Mouse (Mus musculus): Measurements from ENCODE around the gene Oit1. TPM values are rescaled to one million over a fixed set of nuclear protein-coding genes. Genes with fewer than 3 reads are reported as not detected.
A peak's percentile ranks its signal among the peaks of the same experiment; 100 is the strongest.

Oit1 gene
- total and polyA plus RNA-seq, 3 experiments = 1.8 TPM; not detected in 2

GRCm38 (mm10) chr14:8314536-8314935, 64.0 kb downstream of the Oit1 start:
- DNase-seq = no peak
- Histone ChIP-seq H3K79me2 (replicated peaks; ENCODE audit: control insufficient read depth, insufficient read depth, low read length) (no peaks in the 10 kb centered on the region), H3K4me3 (no peak overlapping the region), H3K4me1 (ENCODE audit: control insufficient read depth, insufficient read depth, low read length) (peaks cover 6% of the 10 kb centered on the region), H3K36me3 (ENCODE audit: control insufficient read depth, insufficient read depth, low read length) (no peaks in the 10 kb centered on the region), H3K9ac (ENCODE audit: low read depth, low read length) (no peak overlapping the region), H3K27me3 (ENCODE audit: control insufficient read depth, insufficient read depth, low read length) (peaks cover 8% of the 10 kb centered on the region), H3K27ac (no peak overlapping the region)
- 30% methylated on average over 3 of the region's 3 CpGs for WGBS
- intact Hi-C loops (cut with DNase I) = loop anchor here (1.0 kb wide), 1 partner anchor 14 kb away; no protein-coding TSS in a partner anchor
- TF ChIP-seq CTCF (IDR thresholded peaks at IDR 0.05) (peak; percentile 78), EP300 (IDR thresholded peaks at IDR 0.05; ENCODE audit: insufficient read depth, low read depth, low read length) (no peak), POLR2A (IDR thresholded peaks at IDR 0.05; ENCODE audit: insufficient read depth, low read depth, low read length) (no peak)

- H3K27ac ChIP-seq = no peak overlapping the region
- DNase-seq = no peak
- no peak overlapping the region for H3K4me3 ChIP-seq
- no peak for TF ChIP-seq CTCF (IDR thresholded peaks at IDR 0.05)
- no peaks in the 10 kb centered on the region for H3K79me2 ChIP-seq (replicated peaks; ENCODE audit: control insufficient read depth, insufficient read depth, low read length)
- H3K4me1 ChIP-seq (ENCODE audit: control insufficient read depth, insufficient read depth, low read length) = peaks cover 9% of the 10 kb centered on the region
- H3K27me3 ChIP-seq (ENCODE audit: control insufficient read depth, insufficient read depth, low read length) = peaks cover 8% of the 10 kb centered on the region
- intact Hi-C loops (cut with DNase I) = loop anchor here (1.0 kb wide), 1 partner anchor 14 kb away; no protein-coding TSS in a partner anchor
- 45% methylated on average over 7 of the region's 7 CpGs for WGBS
- no peak overlapping the region for H3K9ac ChIP-seq (ENCODE audit: low read depth, low read length)
- H3K36me3 ChIP-seq (ENCODE audit: control insufficient read depth, insufficient read depth, low read length) = no peaks in the 10 kb centered on the region
Observed at GRCm38 (mm10) chr14:8313877-8314276, 64.7 kb downstream of the Oit1 start.

- Histone ChIP-seq H3K36me3 (ENCODE audit: control insufficient read depth, insufficient read depth, low read length) (no peaks in the 10 kb centered on the region), H3K79me2 (replicated peaks; ENCODE audit: control insufficient read depth, insufficient read depth, low read length) (no peaks in the 10 kb centered on the region), H3K4me1 (ENCODE audit: control insufficient read depth, insufficient read depth, low read length) (peaks cover 16% of the 10 kb centered on the region), H3K9ac (ENCODE audit: low read depth, low read length) (peak overlapping the region; percentile 29), H3K27ac (peak overlapping the region; percentile 81), H3K4me3 (peak overlapping the region; percentile 44), H3K27me3 (ENCODE audit: control insufficient read depth, insufficient read depth, low read length) (no peaks in the 10 kb centered on the region)
- intact Hi-C loops (cut with DNase I) = no loop called here
- TF ChIP-seq EP300 (IDR thresholded peaks at IDR 0.05; ENCODE audit: insufficient read depth, low read depth, low read length) (peak; percentile 53; the same call in 1 of the 2 replicates), CTCF (IDR thresholded peaks at IDR 0.05) (no peak), POLR2A (IDR thresholded peaks at IDR 0.05; ENCODE audit: insufficient read depth, low read depth, low read length) (peak; percentile 67; the same call in 1 of the 2 replicates)
- DNase-seq = peak; percentile 47 to 56
- WGBS = 18% methylated on average over 9 of the region's 9 CpGs
Observed at GRCm38 (mm10) chr14:8309621-8310141, 68.9 kb downstream of the Oit1 start.

DNA sequence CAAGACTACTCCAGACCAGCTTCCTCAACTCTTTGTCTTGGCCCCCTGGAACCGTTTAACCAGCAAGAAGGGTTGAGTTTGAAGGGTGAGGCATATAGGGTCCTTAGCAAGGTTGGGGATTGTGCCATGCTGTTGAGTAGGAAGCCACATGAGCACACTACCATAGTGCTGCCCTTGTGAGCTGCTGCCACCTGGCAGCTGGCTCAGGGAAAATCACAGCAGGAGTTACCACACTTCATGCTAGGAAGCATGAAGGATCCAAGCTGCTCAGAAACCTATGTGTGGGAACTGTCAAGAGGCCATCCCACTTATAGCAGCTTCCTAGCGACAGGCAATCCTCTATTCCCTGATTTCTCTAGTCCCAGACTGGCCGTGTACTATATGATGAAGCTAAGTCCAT, 69.9 kb downstream of the Oit1 start:
- intact Hi-C loops (cut with DNase I) = no loop called here
- H3K9ac ChIP-seq (ENCODE audit: low read depth, low read length) = peak overlapping the region; percentile 9; the same call in 1 of the 2 replicates
- no peaks in the 10 kb centered on the region for H3K36me3 ChIP-seq (ENCODE audit: control insufficient read depth, insufficient read depth, low read length)
- peaks cover 16% of the 10 kb centered on the region for H3K4me1 ChIP-seq (ENCODE audit: control insufficient read depth, insufficient read depth, low read length)
- H3K79me2 ChIP-seq (replicated peaks; ENCODE audit: control insufficient read depth, insufficient read depth, low read length) = no peaks in the 10 kb centered on the region
- H3K27me3 ChIP-seq (ENCODE audit: control insufficient read depth, insufficient read depth, low read length) = no peaks in the 10 kb centered on the region
- peak overlapping the region; percentile 44 for H3K4me3 ChIP-seq
- peak overlapping the region; percentile 81 for H3K27ac ChIP-seq
- no peak for DNase-seq
- TF ChIP-seq EP300 (IDR thresholded peaks at IDR 0.05; ENCODE audit: insufficient read depth, low read depth, low read length) (no peak), CTCF (IDR thresholded peaks at IDR 0.05) (0 out of 2 replicates have a peak, but pooled peaks have one; percentile 21), POLR2A (IDR thresholded peaks at IDR 0.05; ENCODE audit: insufficient read depth, low read depth, low read length) (no peak)
- 83% methylated on average over 3 of the region's 3 CpGs for WGBS

DNA sequence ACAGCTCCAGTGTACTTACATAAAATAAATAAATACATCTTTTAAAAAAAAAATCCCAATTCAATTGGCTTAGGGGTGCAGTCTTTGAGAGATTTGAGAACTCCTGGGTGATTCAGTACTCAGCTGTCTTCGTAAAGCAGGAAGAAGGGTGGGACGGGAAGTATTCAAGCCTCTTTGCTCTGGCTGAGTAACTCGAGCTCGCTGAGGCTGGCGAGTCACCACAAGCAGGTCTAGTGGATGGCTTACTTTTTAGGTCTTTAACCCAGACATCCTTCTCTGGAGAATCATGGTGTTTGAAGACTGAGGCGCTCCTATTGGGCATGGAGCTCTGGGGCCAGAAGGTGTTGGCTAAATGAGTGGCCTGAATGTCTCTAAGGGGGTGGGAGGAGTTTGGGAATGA, 71.7 kb downstream of the Oit1 start:
- TF ChIP-seq POLR2A (IDR thresholded peaks at IDR 0.05; ENCODE audit: insufficient read depth, low read depth, low read length) = no peak
- TF ChIP-seq CTCF (IDR thresholded peaks at IDR 0.05) = no peak
- no peak for TF ChIP-seq EP300 (IDR thresholded peaks at IDR 0.05; ENCODE audit: insufficient read depth, low read depth, low read length)
- Histone ChIP-seq H3K4me1 (ENCODE audit: control insufficient read depth, insufficient read depth, low read length) (peaks cover 16% of the 10 kb centered on the region), H3K27ac (peak overlapping the region; percentile 26; the same call in 1 of the 2 replicates), H3K4me3 (no peak overlapping the region), H3K9ac (ENCODE audit: low read depth, low read length) (no peak overlapping the region), H3K36me3 (ENCODE audit: control insufficient read depth, insufficient read depth, low read length) (no peaks in the 10 kb centered on the region), H3K79me2 (replicated peaks; ENCODE audit: control insufficient read depth, insufficient read depth, low read length) (no peaks in the 10 kb centered on the region), H3K27me3 (ENCODE audit: control insufficient read depth, insufficient read depth, low read length) (no peaks in the 10 kb centered on the region)
- WGBS = 61% methylated on average over 6 of the region's 6 CpGs
- no peak for DNase-seq
- intact Hi-C loops (cut with DNase I) = no loop called here

- no peak overlapping the region for H3K4me3 ChIP-seq
- no peaks in the 10 kb centered on the region for H3K36me3 ChIP-seq (ENCODE audit: control insufficient read depth, insufficient read depth, low read length)
- no peak for DNase-seq
- no peaks in the 10 kb centered on the region for H3K27me3 ChIP-seq (ENCODE audit: control insufficient read depth, insufficient read depth, low read length)
- no peak overlapping the region for H3K9ac ChIP-seq (ENCODE audit: low read depth, low read length)
- H3K4me1 ChIP-seq (ENCODE audit: control insufficient read depth, insufficient read depth, low read length) = peaks cover 10% of the 10 kb centered on the region
- 73% methylated on average over 3 of the region's 3 CpGs for WGBS
- intact Hi-C loops (cut with DNase I) = no loop called here
- H3K27ac ChIP-seq = no peak overlapping the region
- H3K79me2 ChIP-seq (replicated peaks; ENCODE audit: control insufficient read depth, insufficient read depth, low read length) = no peaks in the 10 kb centered on the region
- TF ChIP-seq EP300 (IDR thresholded peaks at IDR 0.05; ENCODE audit: insufficient read depth, low read depth, low read length) (no peak), CTCF (IDR thresholded peaks at IDR 0.05) (no peak), POLR2A (IDR thresholded peaks at IDR 0.05; ENCODE audit: insufficient read depth, low read depth, low read length) (no peak)
Observed at GRCm38 (mm10) chr14:8305014-8305413, 73.5 kb downstream of the Oit1 start.
